Mouse (Mus musculus) erythroblast, embryonic 14.5 days (primary cell): ENCODE results near the gene Epop.

Source experiments
- GATA1 ChIP-seq: IDR thresholded peaks from 2 replicates; pipeline ENCODE4 v1.6.1; 2012; ENCODE audit warnings: low read length, inconsistent platforms, mixed read lengths
- TAL1 ChIP-seq: IDR thresholded peaks from 3 replicates; pipeline ENCODE4 v1.6.1; 2012; ENCODE audit warnings: low read length, inconsistent platforms, mixed read lengths

- TF ChIP-seq TAL1, result no peak
- TF ChIP-seq GATA1, result no peak
Measured at GRCm38 (mm10) chr11:97631046-97631445, 1.5 kb upstream of the Epop start.
